Mouse (Mus musculus) C2C12 (cell line): ENCODE measurements around the gene Pgls. TPM values are rescaled to one million over a fixed set of nuclear protein-coding genes. Genes with fewer than 3 reads are reported as not detected.

Experiments used
- H3K27me3 ChIP-seq: one replicate; pipeline ENCODE4 v1.6.1; 2011; ENCODE audit not compliant: control insufficient read depth, insufficient read depth, insufficient read length
- H3K36me3 ChIP-seq: one replicate; pipeline ENCODE4 v1.6.1; 2011; ENCODE audit not compliant: control insufficient read depth, insufficient read depth
- H3K4me3 ChIP-seq: one replicate; pipeline ENCODE4 v1.5.1; 2011; ENCODE audit warnings: mild to moderate bottlenecking, control low read depth; ENCODE audit not compliant: poor library complexity, insufficient read depth, severe bottlenecking
- H3K79me2 ChIP-seq: one replicate; pipeline ENCODE4 v1.6.1; 2011; ENCODE audit not compliant: control insufficient read depth, insufficient read depth
- H3K79me3 ChIP-seq: one replicate; pipeline ENCODE4 v1.6.1; 2011; ENCODE audit warnings: low read depth, control low read depth
- H3ac ChIP-seq: one replicate; pipeline ENCODE3; 2011; ENCODE audit warnings: low read depth; ENCODE audit not compliant: control insufficient read depth, insufficient read length
- CEBPB ChIP-seq: IDR thresholded peaks from one replicate; pipeline ENCODE4 v1.6.1; 2011; ENCODE audit warnings: low read depth, mild to moderate bottlenecking, control low read depth, moderate library complexity
- CTCF ChIP-seq: IDR thresholded peaks from one replicate; pipeline ENCODE4 v1.5.1; 2011; ENCODE audit not compliant: control insufficient read depth, insufficient read depth, insufficient read length
- FOSL1 ChIP-seq: IDR thresholded peaks from one replicate; pipeline ENCODE4 v1.8.0; 2011; ENCODE audit warnings: mild to moderate bottlenecking, low read length; ENCODE audit not compliant: poor library complexity, insufficient read depth, severe bottlenecking
- MAX ChIP-seq: IDR thresholded peaks from one replicate; pipeline ENCODE4 v1.6.1; 2011; ENCODE audit warnings: mild to moderate bottlenecking, control low read depth
- MYOD1 ChIP-seq: IDR thresholded peaks from one replicate; pipeline ENCODE4 v1.6.1; 2011; ENCODE audit warnings: low read depth; ENCODE audit not compliant: control insufficient read depth, insufficient read length
- MYOG ChIP-seq: IDR thresholded peaks from one replicate; pipeline ENCODE4 v1.6.1; 2011; ENCODE audit not compliant: control insufficient read depth, insufficient read length; ENCODE audit errors: extremely low read depth
- USF1 ChIP-seq: IDR thresholded peaks from one replicate; pipeline ENCODE4 v1.6.1; 2011; ENCODE audit warnings: low read depth, mild to moderate bottlenecking, control low read depth, moderate library complexity
- polyA plus RNA-seq: library from polyadenylated mRNA; unstranded; fragments of >200 nt; fragmentation: generic; extraction: Trizol; gene quantifications from one replicate; pipeline ENCODE4 v1.2.1, GENCODE M21; 2012; ENCODE audit warnings: missing spikeins

Gene Pgls
- polyA plus RNA-seq, 1 experiment, result 231 TPM

GRCm38 (mm10) chr8:71550754-71551153, 41.2 kb upstream of the Pgls start:
- no peak for TF ChIP-seq FOSL1
- no peak for TF ChIP-seq MYOG
- no peak for TF ChIP-seq CTCF
- TF ChIP-seq CEBPB, result no peak
- TF ChIP-seq MYOD1, result no peak
- no peak for TF ChIP-seq MAX
- no peak for TF ChIP-seq USF1
- Histone ChIP-seq H3K4me3 (no peak overlapping the region), H3K36me3 (no peaks in the 10 kb centered on the region), H3K27me3 (peaks cover 3% of the 10 kb centered on the region), H3ac (no peak overlapping the region), H3K79me2 (no peaks in the 10 kb centered on the region), H3K79me3 (no peaks in the 10 kb centered on the region)

- Histone ChIP-seq H3K4me3 (no peak overlapping the region), H3K79me2 (no peaks in the 10 kb centered on the region), H3ac (no peak overlapping the region), H3K27me3 (peaks cover 15% of the 10 kb centered on the region), H3K79me3 (no peaks in the 10 kb centered on the region), H3K36me3 (no peaks in the 10 kb centered on the region)
- TF ChIP-seq FOSL1 (no peak), CTCF (no peak), USF1 (no peak), MYOG (no peak)
Measured at GRCm38 (mm10) chr8:71552770-71553169, 39.2 kb upstream of the Pgls start.

- no peak for TF ChIP-seq MYOD1
- TF ChIP-seq CTCF, result no peak
- no peak for TF ChIP-seq CEBPB
- TF ChIP-seq FOSL1, result no peak
- no peak for TF ChIP-seq MYOG
- TF ChIP-seq MAX, result no peak
- no peak for TF ChIP-seq USF1
- H3ac ChIP-seq, result no peak overlapping the region
- H3K79me2 ChIP-seq, result no peaks in the 10 kb centered on the region
- no peaks in the 10 kb centered on the region for H3K79me3 ChIP-seq
- H3K36me3 ChIP-seq, result no peaks in the 10 kb centered on the region
- no peak overlapping the region for H3K4me3 ChIP-seq
- peaks cover 25% of the 10 kb centered on the region for H3K27me3 ChIP-seq
Measured at GRCm38 (mm10) chr8:71554001-71554400, 38.0 kb upstream of the Pgls start.

DNA sequence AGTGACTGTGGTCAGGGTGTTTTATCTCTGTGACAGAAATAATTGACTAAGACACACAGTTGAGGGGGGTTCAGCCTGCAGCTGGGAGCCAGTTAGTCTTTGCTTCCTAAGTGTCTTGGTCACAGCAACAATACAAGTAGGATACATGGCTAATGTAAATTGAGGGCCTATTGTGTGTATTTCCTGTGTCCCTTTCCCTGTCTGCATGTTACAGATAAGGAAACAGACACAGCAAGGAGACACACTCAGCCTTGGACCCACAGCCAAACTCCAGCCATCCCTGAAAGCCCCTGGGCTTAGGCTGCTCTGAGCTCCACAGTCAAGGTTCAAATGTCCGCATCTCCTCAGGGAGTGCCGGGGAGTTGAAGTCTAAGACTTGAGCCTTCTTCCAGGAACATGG, 37.3 kb upstream of the Pgls start:
- Histone ChIP-seq H3K79me3 (no peaks in the 10 kb centered on the region), H3K36me3 (no peaks in the 10 kb centered on the region), H3ac (no peak overlapping the region), H3K27me3 (peaks cover 25% of the 10 kb centered on the region), H3K4me3 (no peak overlapping the region), H3K79me2 (no peaks in the 10 kb centered on the region)
- TF ChIP-seq MAX, result no peak
- no peak for TF ChIP-seq MYOD1
- TF ChIP-seq FOSL1, result no peak

GRCm38 (mm10) chr8:71558071-71558957, 33.7 kb upstream of the Pgls start, which contains the start of gene Tmem221:
Tmem221 (minus strand) TSS chr8:71558871.
- H3K36me3 ChIP-seq, result no peaks in the 10 kb centered on the region
- no peak within 1 kb of the TSS for H3K4me3 ChIP-seq
- H3K27me3 ChIP-seq, result peaks cover 25% of the 10 kb centered on the region
- H3K79me2 ChIP-seq, result no peaks in the 10 kb centered on the region
- no peaks in the 10 kb centered on the region for H3K79me3 ChIP-seq
- TF ChIP-seq CEBPB (no peak), USF1 (no peak), CTCF (no peak), MAX (no peak), MYOG (no peak), FOSL1 (no peak), MYOD1 (no peak)
- H3ac ChIP-seq, result peak within 1 kb of the TSS; percentile 59
